Mouse (Mus musculus) thymus, adult 2 months (tissue): ENCODE measurements around the gene Lrrc71.

Source experiments
- CTCF ChIP-seq: fragments of 200-500 bp; IDR thresholded peaks from 2 replicates; pipeline ENCODE4 v1.5.1; 2012; ENCODE audit warnings: mild to moderate bottlenecking, control low read depth, low read length, moderate library complexity, borderline replicate concordance; ENCODE audit not compliant: control insufficient read depth, poor library complexity, insufficient read depth; ENCODE audit errors: extremely low read depth
- POLR2A ChIP-seq: fragments of 200-500 bp; IDR thresholded peaks from 2 replicates; pipeline ENCODE4 v1.6.1; 2012; ENCODE audit warnings: mild to moderate bottlenecking, low read length, control low read depth, moderate library complexity; ENCODE audit not compliant: control insufficient read depth, poor library complexity, insufficient read depth; ENCODE audit errors: extremely low read depth

DNA sequence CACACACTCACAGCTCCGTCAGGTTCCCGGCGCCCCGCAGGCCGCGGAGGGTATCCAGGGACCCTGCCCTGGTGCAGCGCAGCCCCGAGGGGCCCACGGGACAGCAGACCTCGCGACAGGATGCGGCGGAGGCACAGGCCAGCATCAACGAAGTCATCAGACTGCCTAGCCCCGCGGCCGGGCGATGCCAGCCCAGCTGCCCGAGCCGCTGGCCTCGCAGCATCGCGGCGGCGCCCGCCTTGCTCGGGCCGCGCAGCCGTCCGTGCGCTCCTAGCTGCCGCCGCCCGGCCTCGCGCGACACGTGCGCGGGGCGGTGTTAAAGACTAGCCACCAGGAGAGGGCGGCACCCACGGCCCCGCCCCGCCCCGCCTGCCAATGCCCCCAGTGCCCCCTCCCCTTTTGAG is 46.5 kb upstream of the Lrrc71 start, which contains the start of gene Ntrk1:
- TF ChIP-seq CTCF, result no peak
- no peak for TF ChIP-seq POLR2A
